Mouse (Mus musculus) forelimb bud, embryonic 11.5 days (tissue): Measurements from ENCODE around the gene Grik2.
"Not testable (repeated sequence)": the region's sequence is repeated elsewhere in the genome, so short reads cannot be mapped to it uniquely, and the experiment has no call there.

ENCODE experiments used
- DNase-seq: peaks from one replicate; pipeline ENCODE4 v3.0.0-alpha.2; 2012; ENCODE audit warnings: low read depth, low spot score

Grik2 gene

GRCm38 (mm10) chr10:49365262-49365661 lies 423.3 kb downstream of the Grik2 start:
- DNase-seq = no peak

- no peak for DNase-seq
Measured at GRCm38 (mm10) chr10:49322413-49322812, 466.2 kb downstream of the Grik2 start.

GRCm38 (mm10) chr10:49319880-49320279 lies 468.7 kb downstream of the Grik2 start:
- DNase-seq = no peak

GRCm38 (mm10) chr10:49256247-49256939 lies 532.2 kb downstream of the Grik2 start:
- DNase-seq = peak; percentile 2

- not testable (repeated sequence) for DNase-seq
Measured at GRCm38 (mm10) chr10:49237356-49237755, 551.2 kb downstream of the Grik2 start.

GRCm38 (mm10) chr10:49236844-49237243 lies 551.7 kb downstream of the Grik2 start:
- not testable (repeated sequence) for DNase-seq

GRCm38 (mm10) chr10:49220096-49220495 lies 568.5 kb downstream of the Grik2 start:
- DNase-seq = no peak

- peak; percentile 67 for DNase-seq
Measured at GRCm38 (mm10) chr10:49219631-49220030, 568.9 kb downstream of the Grik2 start.

GRCm38 (mm10) chr10:49191773-49192371 lies 596.7 kb downstream of the Grik2 start:
- no peak for DNase-seq

GRCm38 (mm10) chr10:49191291-49191690 lies 597.3 kb downstream of the Grik2 start:
- DNase-seq = no peak

GRCm38 (mm10) chr10:49154134-49154533 lies 634.4 kb downstream of the Grik2 start:
- no peak for DNase-seq

GRCm38 (mm10) chr10:49151496-49151895 lies 637.1 kb downstream of the Grik2 start:
- not testable (repeated sequence) for DNase-seq

GRCm38 (mm10) chr10:49149714-49150113 lies 638.9 kb downstream of the Grik2 start:
- no peak for DNase-seq

- DNase-seq = no peak
Measured at GRCm38 (mm10) chr10:49142658-49143057, 645.9 kb downstream of the Grik2 start.

GRCm38 (mm10) chr10:49136816-49137215 lies 651.8 kb downstream of the Grik2 start:
- no peak for DNase-seq

GRCm38 (mm10) chr10:49131311-49131710 lies 657.3 kb downstream of the Grik2 start:
- DNase-seq = peak; percentile 18

- DNase-seq = no peak
Measured at GRCm38 (mm10) chr10:49050339-49050738, 738.2 kb downstream of the Grik2 start.

- no peak for DNase-seq
Measured at GRCm38 (mm10) chr10:49049391-49049790, 739.2 kb downstream of the Grik2 start.
